Mouse (Mus musculus) left cerebral cortex, adult 8-10 months (tissue): ENCODE results near the gene Pithd1. TPM values are rescaled to one million over a fixed set of nuclear protein-coding genes. Genes with fewer than 3 reads are reported as not detected.

Experiments used
- DNase-seq, 2 experiments: peaks; one replicate each; pipeline ENCODE4 v3.0.0; 2022; ENCODE audit warnings: low spot score in 2 of 2
- total RNA-seq, 4 experiments: library from RNA; stranded (reverse); gene quantifications; 2 replicates each; pipeline ENCODE4 v1.2.4; 2022

The Pithd1 gene
- total RNA-seq, 4 experiments from 2014 or later, result 82.0 to 99.8 (median 91.3) TPM

DNA sequence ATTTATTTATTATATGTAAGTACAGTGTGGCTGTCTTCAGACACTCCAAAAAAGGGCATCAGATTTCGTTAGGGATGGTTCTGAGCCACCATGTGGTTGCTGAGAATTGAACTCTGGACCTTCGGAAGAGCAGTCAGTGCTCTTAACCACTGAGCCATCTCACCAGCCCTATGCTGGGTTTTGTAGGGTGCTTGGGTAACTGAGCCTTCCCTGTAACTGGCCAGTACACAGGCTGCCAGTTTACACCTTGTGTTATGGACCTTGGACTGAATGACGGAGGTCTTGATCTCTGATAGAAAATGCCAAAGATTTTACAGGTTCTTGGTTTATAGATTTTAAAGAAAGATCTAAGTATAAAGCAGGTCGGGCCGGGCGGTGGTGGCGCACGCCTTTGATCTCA lies 56.8 kb downstream of the Pithd1 start:
- no peak for DNase-seq

DNA sequence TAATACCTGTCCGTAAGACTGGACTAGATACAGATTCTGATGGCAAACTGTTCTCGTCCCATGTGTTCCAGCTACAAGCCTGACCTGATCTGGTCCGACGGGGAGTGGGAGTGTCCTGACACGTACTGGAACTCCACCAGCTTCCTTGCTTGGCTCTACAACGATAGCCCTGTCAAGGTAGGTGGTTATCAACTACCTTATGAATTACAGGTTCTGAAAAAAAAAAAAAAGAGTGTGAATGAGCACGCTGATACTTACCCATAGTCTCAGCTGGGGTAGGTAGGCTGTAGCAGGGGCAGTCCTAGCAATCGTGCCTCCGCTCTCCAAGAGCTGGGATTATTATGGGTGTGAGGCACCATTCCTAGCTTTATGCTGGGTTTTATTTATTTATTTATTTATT lies 57.2 kb downstream of the Pithd1 start:
- DNase-seq, result no peak

DNA sequence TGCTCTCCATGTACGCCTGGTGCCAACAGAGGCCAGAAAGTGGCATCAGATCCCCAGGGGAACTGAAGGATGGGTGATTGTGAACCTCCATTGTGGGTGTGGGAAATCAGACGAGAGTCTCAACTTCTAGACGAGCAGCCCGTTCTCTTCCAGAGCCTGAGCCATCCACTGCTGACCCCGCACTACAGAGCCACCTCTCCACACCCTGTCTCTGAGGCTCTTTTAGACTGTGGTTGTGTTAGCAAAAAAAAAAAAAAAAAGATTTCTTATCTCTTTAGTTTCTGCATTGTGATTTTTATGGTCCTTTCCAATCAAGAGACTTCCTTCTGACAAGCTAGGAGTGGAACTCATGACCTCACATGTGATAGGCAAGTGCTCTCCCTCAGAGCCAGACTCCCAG lies 57.7 kb downstream of the Pithd1 start:
- DNase-seq, result no peak

DNA sequence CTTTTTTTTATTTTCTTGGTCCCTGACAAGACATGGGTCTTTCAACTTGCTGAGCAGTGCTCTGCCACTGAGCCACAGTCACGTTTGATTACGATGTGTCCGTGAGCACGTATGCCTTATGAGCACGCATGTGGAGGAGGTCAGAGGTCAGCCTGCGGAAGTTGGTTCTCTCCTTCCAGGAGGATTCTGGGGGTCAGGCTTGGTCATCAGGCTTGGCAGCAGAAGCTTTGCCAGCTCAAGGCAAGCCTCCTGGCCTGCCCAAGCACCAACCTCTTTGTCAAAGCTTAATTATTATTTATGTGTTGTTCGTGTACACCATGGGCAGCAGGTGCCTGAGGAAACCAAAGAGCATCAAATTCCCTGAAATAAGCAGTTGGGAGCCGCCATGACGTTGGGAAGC lies 58.7 kb downstream of the Pithd1 start:
- DNase-seq, result no peak

DNA sequence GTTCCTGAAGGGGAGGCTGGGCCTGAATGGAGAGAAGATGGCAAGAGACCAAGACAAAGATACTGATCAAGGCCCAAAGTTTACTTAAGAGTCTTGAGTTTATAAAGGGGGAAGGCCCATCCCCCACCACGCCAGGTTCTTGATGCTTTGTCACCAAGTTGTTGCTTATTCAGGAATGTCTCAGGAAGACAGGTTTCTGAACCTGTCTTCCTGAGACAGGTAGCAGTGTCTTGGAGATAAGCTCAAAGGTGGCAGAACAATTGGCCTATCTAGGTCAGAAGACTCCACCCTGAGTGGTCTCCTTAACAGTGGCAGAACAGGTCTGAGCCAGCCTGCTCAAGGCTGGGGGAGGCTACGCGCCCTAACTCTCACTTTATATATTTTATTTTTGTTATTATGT lies 60.2 kb downstream of the Pithd1 start:
- DNase-seq, result no peak

DNA sequence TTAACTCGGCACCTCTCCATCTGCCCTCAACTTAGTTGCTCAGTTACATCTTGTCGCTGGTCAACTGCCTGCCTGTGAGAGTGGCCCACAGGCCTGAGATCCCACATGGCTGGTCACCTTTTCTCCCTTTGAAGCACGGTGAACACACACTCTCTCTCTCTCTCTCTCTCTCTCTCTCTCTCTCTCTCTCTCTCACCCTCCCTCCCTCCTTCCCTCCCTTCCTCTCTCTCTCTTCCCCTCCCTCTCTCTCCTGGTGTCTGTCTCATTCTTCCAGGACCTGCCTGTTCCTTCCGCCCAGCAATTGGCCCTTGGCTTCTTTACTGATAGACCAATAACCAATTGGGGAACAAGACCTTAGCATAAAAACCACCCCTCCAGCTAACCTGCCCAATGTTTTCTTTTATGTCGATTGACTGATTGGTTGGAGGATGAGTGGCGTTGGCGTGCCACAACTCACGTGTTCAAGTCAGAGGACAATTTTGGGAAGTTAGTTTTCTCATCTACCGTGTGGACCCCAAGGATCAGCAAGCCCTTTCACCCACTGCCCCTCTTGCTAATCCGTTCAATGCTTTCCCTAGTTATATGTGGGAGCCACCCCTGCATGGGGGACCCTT lies 60.8 kb downstream of the Pithd1 start:
- no peak for DNase-seq

Other genes starting within 250 kb of the Pithd1 start
- gene Myom3, start 227.5 kb downstream of the Pithd1 start, total RNA-seq, result 1 to 10 TPM in 3 of 4 experiments, under 1 TPM in 1; 0.98 to 1.7 (median 1.1) TPM
- 10 to 100 TPM; 60.1 to 69.5 (median 63.3) TPM for gene Srsf10, start 131.5 kb downstream of the Pithd1 start, total RNA-seq
- gene Pnrc2, start 113.4 kb downstream of the Pithd1 start, total RNA-seq, result 10 to 100 TPM; 39.6 to 49.8 (median 44.9) TPM
- gene Cnr2, start 91.9 kb downstream of the Pithd1 start, total RNA-seq, result under 1 TPM; 0.13 to 0.74 (median 0.40) TPM
- gene Fuca1, start 66.5 kb downstream of the Pithd1 start, total RNA-seq, result 10 to 100 TPM; 33.5 to 54.6 (median 51.0) TPM
- gene Hmgcl, start 40.8 kb downstream of the Pithd1 start, total RNA-seq, result 10 to 100 TPM; 35.7 to 39.3 (median 37.6) TPM
- gene Gale, start 23.5 kb downstream of the Pithd1 start, total RNA-seq, result 10 to 100 TPM; 21.7 to 26.5 (median 23.4) TPM
- 10 to 100 TPM; 77.5 to 92.7 (median 82.3) TPM for gene Lypla2, start 14.6 kb downstream of the Pithd1 start, total RNA-seq
- gene Eloa, start 34.5 kb upstream of the Pithd1 start, total RNA-seq, result 10 to 100 TPM; 28.3 to 29.0 (median 28.6) TPM
- gene Rpl11, start 66.2 kb upstream of the Pithd1 start, total RNA-seq, result 100 to 1,000 TPM; 194 to 341 (median 271) TPM
- 10 to 100 TPM; 34.7 to 39.3 (median 38.4) TPM for gene Id3, start 156.2 kb upstream of the Pithd1 start, total RNA-seq
- gene E2f2, start 185.1 kb upstream of the Pithd1 start, total RNA-seq, result 1 to 10 TPM in 1 of 4 experiments, under 1 TPM in 3; 0.37 to 1.3 (median 0.48) TPM
- gene Asap3, start 219.1 kb upstream of the Pithd1 start, total RNA-seq, result 1 to 10 TPM; 2.5 to 4.5 (median 3.3) TPM